Mouse (Mus musculus) adipocyte (in vitro differentiated cells): ENCODE measurements around the gene Osbpl5.
"Not testable (repeated sequence)": the region's sequence is repeated elsewhere in the genome, so short reads cannot be mapped to it uniquely, and the experiment has no call there.

ENCODE experiments used
- DNase-seq: peaks from one replicate; pipeline ENCODE4 v3.0.0-alpha.2; 2016; ENCODE audit warnings: low spot score

Gene Osbpl5

DNA sequence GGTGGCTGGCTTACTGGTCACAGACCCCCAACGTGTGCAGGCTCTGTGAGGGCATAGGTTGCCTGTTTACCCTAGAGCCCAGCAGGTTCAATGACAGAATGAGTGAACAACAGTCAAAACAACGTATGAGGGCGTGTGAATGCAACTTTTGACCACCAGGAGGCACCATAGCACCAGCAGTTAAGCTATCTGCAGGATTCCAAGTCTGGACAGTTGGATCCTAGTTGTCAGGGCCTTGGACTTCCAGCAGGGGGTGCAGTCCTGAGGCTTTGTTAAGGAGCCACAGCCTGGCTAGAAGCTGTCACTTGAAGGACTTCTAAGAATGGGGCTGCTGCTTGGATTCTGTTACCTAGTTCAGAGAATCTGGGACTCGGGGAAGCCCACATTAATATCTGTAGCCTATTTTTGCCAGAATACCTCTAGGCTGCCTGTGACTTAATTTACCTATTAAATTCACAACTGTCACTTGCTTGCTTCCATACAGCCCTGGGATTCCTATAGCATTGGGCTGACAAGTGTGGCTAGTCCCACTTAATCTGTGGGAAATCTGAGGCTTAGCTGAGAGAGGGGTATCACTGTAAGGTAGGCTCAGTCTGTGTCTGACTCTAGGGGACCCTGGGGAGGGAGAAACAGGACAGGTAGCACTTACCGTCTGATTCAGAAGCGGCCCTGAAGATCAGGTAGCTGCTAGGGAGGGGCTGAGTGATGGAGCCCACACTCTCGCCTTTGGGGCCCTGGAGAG, 49.9 kb downstream of the Osbpl5 start:
- DNase-seq: peak; percentile 94

DNA sequence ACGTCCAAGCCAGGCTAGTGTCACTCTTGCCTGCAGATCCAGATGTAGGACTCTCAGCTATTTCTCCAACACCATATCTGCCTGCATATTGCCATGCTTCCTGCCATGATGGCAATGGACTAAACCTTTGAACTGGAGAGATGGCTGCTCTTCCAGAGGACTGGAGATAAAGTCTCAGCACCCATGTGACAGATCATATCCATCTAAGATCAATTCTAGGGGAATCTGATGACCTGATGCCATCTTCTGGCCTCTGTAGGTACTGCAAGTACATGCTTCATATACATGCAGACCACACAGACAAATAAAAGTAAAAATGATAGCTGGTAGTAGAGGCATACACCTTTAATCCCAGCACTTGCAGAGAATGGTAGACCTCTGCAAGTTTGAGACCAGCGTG, 60.6 kb downstream of the Osbpl5 start:
- peak; percentile 32 for DNase-seq

DNA sequence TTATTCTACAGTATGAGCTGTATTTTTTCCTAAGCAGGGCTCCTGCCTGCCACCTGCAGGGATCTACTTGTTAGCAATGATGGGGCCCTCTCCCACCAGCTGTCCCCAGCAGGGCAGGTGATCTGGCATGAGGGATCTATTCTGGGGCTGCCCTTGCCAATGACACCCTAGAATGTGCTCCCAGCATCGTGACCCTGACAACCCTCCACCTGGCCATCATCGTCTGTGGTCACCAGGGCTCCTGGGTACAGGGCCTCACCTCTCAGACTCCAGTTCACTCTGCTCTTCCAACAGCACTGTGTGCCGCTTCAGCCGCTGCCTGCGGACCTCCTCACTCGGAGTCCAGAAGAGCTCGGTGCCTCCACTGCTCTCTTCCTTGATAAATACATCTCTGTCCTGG, 62.2 kb downstream of the Osbpl5 start:
- DNase-seq: no peak

DNA sequence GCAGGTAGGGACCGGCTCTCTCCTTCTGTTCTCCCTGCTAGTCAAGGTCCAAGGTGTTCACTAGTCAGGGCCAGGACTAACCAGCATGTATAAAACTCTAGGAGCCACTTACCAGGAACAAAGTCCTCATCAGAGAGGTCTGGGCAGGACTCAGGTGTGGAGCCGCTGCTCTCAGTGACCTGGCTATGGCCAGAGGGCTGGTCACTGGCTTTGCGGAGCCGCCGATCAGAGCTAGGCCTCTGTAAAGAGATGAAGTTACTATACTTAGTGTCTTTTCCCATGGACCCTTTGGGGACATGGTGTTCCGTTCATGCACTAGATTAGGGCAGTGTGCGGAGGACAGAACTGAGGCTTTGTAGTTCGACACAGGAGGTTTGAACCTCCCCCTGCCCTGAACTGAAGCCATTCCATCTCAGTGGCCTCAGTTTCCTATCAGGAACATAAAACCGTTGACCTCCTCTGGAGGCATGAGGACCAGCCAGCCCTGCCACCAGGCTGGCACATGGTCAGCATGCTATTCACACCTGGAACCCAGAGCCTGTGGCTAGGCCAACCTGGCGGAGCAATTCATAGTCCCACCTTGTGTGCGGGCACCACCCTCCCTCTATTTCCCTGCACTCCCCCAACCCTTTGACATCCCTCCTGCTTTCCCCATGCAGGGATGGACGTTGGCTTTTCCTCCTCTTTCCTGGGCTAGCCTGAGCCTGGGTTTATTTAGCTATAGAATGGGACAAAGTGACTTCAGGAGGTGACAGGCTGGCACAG, 63.9 kb downstream of the Osbpl5 start:
- DNase-seq: no peak

DNA sequence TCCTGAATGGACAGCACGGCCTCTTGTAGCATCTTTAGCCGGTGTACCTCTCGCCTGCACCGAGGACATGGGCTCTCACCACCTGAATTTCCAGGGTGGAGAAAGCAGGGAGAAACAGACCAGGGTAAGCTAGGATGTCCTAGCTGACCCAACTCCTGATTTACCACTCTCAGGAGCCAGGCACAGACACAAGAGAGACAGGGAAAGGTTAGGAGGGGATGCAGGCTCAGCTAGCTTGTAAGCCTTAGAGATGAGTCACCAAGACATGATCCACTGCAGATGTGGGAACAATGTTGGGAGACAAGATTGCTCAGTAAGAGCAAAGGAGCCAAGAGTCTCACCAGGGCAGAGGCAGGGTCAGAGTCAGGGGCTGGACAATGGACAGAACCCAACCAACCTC, 64.9 kb downstream of the Osbpl5 start:
- no peak for DNase-seq

DNA sequence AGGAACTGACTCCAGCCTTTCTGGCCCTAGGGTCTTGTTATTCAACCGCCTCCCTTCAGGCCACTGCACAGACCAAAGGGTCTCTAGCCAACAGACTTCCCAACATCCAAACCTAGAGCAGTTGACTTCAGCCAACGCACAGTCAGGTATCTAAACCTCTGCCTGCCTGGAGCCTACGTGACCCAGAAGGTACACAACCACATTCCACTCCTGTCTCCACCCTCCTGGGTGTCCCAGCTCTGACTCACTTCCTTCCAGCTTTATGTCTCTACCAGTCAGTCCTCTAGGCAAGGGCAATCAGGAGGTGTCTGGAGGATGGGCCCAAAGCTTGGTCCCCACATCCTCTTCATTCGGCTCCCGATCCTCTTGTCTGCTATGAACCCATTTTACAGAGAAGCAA, 65.6 kb downstream of the Osbpl5 start:
- DNase-seq: no peak

DNA sequence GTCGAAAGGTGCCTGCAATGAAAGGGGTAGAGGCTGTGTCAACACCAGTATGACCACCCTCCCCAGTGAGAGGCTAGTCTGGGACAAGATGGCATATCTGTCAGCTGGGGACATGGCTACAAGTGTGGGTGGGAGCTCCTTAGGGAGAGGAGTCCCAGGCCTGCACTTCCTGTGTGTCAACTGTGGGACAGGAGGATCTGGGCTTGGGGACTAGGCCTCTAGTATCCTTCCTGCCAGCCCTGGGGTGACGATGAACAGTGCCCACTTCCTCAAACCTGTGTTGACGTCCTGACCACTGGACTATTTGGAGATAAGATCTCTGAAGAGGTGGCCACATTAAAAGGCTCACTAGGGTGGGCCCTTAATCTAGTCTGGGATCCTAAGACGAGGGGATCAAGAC, 66.8 kb downstream of the Osbpl5 start:
- no peak for DNase-seq

DNA sequence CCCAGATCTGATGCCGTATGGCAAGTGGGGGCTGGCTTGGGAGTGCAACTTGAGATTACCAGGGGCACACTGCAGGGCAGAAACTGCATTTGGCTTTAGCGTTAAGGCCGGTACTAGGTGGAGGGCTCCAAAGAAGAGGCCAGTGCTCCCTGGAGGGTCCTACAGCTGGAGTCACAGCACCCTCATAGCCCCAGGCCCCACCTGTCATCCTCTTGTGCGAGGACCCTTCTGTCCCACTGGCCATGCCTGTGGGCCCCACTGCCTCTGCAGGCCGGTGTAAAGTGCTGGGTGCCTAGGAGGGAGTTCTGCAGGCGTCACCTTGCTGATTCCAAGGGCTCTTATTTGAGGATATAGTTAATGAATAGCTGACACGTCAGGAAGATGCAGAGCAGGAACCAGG, 67.3 kb downstream of the Osbpl5 start:
- no peak for DNase-seq

DNA sequence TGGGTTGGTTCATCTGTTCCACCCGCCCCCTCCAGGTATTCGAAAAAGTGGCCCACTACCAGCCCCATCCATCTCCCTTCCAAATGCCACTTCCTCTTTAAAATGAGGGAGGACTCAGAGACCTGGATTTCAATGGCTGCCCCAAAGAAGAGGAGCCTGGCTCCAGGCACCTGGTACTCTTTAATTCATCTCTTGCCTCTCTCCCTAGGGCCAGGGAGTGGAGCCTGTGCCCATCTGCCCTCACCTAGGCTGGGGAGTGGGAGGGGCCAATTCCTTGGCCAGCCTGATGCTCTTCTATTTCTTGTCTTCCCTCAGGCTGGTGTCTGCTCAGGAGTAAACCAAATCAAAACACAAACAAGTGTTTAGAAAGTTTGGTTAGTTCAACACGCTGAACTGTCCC, 70.1 kb downstream of the Osbpl5 start:
- DNase-seq: not testable (repeated sequence)

DNA sequence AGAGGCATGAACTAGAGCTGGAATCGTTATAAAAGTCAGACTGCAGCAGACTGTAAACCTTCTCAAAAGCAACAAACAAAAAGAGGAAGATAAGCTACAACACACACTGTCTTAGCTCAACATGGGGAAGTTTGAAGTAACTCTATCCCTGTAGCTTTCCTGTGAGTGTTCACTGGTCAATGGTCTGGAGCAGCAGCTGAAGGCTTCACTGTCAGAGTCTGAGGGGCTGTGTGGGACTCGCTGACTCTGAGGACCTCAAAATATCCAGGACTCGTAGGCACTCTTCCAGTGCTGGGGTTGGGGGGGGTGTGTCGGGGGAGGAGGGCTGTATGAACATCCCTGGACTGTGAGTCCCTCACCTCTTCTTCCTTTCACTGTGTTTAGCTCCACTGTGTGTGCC, 70.6 kb downstream of the Osbpl5 start:
- DNase-seq: not testable (repeated sequence)

DNA sequence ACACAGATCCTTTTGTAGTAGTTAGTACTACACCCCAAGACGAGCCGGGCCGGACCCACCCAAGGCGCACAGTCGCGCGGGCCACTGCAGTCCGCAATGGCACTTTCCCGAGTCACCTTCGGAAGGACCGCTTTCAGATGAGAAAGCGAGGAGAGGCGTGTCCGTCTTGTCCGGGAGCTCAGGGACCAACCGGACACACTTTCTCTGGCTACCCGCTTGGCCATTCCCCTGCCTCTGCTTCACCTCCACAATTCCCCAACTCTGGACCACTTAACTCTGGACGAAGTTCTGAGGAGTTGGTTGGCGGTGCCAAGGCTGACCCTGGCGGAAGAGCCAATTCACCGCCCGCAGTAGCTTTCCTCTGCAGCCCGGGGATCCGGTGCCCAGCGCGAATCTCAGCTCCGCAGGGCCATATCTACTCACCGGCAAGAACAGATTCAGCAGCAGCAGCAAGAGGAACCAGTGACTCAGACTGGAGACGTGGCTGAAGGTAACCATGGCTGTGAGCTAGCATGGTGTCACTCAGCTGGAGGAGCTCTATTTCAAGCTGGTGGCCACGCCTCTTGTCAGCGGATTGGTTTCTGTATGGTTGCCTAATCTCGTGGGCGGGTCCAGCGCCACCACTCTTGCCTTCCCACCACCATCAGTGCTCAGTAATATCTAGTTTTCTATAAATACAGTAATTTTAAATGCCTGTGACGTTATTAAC, 71.3 kb downstream of the Osbpl5 start, which contains the start of gene Tnfrsf23:
Gene Tnfrsf23 (minus strand): TSS at position 514 of the 709 bp plus-strand sequence.
- peak; percentile 81 for DNase-seq

DNA sequence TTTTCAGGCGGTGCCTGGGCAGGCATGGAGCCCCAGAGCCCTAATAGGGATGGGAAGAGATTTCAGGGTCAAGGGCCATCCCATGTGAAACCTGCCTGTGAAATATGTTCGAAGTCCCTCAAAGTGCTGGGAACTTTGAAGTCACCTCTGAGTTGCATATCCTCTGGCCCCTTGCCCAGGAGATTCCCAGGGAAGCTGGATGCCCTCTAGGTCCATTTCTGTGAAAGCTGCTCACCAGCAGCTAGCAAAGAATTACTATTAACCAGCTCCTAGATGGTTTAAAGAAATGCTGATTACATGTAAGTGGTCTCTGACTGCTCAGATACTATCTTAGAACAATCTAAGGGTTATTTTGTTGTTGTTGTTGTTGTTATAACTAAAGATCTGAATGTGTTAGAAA, 72.2 kb downstream of the Osbpl5 start:
- DNase-seq: not testable (repeated sequence)

DNA sequence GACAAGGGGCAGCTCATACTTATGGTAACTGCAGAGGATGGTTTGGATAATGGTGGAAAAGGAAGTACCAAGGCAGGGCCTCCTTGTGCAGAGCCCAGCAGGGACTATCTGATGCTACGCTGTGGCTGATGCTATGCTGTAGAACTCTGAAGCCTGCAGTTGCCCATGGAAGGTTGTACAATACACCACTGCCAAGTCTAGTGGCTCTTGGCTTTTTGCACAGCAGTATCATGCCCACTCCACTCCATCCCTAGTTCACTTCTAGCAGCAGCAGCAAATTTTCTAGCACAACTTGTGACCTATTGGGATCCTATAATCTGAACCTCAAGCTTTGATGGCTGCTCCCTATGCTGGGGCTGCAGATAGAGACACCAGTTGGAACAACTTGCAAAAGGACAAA, 75.2 kb downstream of the Osbpl5 start:
- DNase-seq: no peak

DNA sequence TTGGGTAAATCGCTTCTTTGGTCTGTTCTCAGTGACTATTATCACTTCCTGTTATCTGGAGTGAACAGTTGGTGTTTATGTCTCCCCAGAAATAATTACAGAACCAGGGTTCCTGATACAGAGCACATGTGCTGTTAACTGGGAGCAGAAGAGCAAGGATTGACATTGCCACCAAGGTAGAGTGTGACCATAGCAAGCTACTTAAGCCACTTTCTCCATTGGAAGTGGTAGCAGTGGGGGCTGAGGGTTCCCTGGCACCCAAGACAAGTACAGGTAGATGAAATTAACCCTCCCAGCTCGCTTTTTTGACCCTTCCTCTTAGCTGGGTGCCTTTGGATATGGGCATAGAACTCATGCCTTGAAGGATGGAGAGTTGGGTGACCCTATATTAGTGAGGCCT, 75.9 kb downstream of the Osbpl5 start:
- not testable (repeated sequence) for DNase-seq

DNA sequence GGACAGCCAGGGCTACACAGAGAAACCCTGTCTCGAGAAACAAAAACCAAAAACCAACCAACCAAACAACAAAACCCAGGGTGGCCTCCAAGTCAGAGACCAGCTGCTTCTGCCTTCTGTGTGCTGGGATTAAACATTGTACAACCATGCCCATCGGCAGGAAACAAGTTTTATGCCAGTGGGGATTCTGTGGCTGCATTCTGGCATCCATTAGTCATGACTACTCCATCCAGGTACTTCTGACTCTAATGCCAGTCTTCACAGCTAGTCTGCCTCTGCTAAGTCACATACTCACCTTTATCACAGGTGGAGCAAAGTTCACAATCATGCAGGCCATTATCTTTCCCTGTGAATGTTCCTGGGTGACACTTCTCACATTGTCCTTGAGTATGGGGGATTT, 77.1 kb downstream of the Osbpl5 start:
- not testable (repeated sequence) for DNase-seq

DNA sequence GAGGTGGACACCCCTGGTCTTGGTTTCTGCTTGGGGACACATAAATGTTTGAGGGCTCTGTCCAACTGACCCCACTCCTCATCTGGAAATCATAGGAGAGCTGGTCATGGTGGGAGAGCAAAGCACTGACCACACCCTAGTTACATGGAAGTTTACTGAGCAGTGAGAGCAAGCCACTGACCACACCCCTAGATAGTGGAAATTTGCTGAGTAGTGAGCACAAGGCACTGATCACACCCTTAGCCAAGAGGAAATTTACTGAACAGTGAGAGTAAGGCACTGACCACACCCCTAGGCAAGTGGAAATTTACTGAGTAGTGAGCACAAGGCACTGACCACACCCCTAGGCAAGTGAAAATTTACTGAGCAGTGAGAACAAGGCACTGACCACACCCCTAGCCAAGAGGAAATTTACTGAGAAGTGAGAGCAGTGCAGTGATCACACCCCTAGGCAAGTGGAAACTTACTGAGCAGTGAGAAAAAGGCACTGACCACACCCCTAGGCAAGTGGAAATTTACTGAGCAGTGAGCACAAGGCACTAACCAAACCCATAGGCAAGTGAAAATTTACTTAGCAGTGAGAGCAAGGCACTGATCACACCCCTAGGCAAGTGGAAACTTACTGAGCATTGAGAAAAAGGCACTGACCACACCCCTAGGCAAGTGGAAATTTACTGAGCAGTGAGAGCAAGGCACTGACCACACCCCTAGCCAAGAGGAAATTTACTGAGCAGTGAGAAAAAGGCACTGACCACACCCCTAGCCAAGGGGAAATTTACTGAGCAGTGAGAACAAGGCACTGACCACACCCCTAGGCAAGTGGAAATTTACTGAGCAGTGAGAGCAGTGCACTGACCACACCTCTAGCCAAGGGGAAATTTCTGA, 90.1 kb downstream of the Osbpl5 start:
- no peak for DNase-seq

DNA sequence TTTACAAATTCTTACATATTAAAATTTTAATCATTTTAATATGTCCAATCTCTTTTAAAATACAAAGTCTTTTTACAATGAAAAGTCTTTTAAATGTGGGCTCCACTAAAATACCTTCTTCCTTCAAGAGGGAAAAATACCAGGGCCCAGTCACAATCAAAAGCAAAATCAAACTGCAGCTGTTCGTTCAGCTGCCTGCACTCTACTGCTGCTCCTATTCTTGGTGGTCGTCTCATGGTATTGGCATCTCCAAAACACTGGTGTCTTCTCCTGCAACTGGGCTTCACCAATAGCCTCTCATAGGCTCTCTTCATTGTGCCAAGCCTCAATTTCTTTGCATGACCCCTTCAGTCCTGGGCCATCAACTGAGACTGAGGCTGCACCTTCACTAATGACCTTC, 93.3 kb downstream of the Osbpl5 start:
- no peak for DNase-seq

DNA sequence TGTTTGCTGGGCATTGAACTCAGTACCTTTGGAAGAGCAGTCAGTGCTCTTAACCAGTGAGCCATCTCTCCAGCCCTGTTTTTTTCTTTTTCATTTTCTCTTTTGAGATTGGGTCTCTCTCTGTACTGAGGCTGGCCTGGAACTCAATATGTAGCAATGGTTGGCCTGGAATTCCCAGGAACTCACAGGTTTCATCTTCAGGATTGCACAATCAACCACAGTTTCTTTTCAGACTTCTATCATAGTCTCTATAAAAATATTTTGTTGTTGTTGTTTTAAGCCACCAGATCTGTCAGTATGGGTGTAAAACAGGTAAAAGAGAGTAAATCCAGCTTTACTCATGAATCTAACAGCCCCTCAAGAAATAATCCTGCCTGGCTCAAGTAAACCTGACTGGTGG, 96.0 kb downstream of the Osbpl5 start:
- DNase-seq: no peak

DNA sequence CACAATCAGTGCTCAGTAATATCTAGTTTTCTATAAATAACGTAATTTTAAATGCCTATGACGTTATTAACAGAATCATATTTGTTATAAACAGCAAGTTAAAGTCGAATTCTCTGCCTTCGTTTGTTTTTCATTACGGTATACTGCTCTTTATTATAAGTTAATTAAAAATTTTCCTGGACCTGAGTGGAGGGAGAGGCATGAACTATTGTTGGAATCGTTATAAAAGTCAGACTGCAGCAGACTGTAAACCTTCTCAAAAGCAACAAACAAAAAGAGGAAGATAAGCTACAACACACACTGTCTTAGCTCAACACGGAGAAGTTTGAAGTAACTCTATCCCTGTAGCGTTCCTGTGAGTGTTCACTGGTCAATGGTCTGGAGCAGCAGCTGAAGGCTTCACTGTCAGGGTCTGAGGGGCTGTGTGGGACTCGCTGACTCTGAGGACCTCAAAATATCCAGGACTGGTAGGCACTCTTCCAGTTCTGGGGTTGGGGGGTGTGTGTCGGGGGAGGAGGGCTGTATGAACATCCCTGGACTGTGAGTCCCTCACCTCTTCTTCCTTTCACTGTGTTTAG, 106.9 kb downstream of the Osbpl5 start:
- DNase-seq: not testable (repeated sequence)

DNA sequence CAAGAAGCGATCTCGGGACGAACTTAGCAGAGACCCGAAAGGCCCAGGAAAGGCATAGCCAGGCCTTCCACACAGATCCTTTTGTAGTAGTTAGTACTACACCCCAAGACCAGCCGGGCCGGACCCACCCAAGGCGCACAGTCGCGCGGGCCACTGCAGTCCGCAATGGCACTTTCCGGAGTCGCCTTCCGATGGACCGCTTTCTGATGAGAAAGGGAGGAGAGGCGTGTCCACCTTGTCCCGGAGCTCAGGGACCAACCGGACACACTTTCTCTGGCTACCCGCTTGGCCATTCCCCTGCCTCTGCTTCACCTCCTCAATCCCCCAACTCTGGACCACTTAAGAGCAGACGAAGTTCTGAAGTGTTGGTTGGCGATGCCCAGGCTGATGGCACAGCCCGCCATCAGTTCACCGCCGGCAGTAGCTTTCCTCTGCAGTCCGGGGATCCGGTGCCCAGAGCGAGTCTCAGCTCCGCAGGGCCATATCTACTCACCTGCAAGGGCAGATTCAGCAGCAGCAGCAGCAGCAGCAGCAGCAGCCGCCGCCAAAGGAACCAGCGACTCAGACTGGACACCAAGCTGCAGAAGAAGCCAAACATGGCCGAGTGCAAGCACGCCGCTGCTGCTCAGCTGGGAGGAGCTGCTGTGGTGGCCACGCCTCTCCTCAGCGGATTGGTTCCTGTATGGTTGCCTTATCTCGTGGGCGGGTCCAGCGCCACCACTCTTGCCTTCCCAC, 107.6 kb downstream of the Osbpl5 start, which contains the start of gene Tnfrsf22:
Gene Tnfrsf22 (minus strand): TSS at position 628 of the 735 bp plus-strand sequence.
- peak; percentile 81 for DNase-seq

DNA sequence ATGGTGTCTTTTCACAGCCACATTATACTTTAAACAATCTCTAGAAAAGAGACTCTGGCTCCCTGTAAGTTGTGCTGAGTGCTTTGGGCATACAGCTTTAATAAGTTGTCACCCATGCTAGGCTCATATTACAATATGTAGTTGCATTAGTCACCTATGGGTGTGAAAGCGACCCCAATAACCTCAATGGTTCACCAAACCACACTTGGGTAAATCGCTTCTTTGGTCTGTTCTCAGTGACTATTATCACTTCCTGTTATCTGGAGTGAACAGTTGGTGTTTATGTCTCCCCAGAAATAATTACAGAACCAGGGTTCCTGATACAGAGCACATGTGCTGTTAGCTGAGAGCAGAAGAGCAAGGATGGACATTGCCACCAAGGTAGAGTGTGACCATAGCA, 112.8 kb downstream of the Osbpl5 start:
- not testable (repeated sequence) for DNase-seq
